Mouse (Mus musculus): ENCODE data around the gene Ptrh1.

DNA sequence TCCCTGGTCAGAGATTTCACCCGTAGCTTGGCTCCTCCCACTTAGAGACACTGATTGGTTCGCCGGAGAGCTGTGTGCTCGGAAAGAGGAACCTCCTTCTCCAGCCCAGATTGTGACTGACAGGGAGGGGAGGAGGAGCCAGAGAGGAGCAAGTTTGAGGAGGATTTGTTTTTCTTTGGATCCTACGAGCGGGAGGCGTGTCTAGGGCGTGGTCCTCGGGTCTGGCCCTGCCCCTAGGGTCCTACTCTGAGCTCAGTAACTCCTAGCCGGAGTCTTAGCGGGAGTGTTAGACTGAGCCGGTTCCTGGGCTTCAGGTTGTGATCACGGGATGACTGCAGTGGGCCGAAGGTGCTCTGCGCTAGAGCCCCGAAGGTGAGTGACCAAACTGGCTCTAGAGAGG is 48.2 kb upstream of the Ptrh1 start:
- TF ChIP-seq EP300 (IDR thresholded peaks at IDR 0.05; ENCODE audit: low read depth in 1 of 2, low read length in 2 of 2), result no peak
- TF ChIP-seq GATA1 (IDR thresholded peaks at IDR 0.05; ENCODE audit: low read depth, low read length), result no peak
- no peak for TF ChIP-seq RAD21 (IDR thresholded peaks at IDR 0.05; ENCODE audit: low read depth, low read length)
- no peak for TF ChIP-seq CTCF (IDR thresholded peaks at IDR 0.05 in 2 of 3, conservative IDR thresholded peaks at IDR 0.05 in 1 of 3; ENCODE audit: control insufficient read depth in 1 of 3, insufficient read depth in 1 of 3, low read depth in 2 of 3, low read length in 3 of 3, poor library complexity in 1 of 3, severe bottlenecking in 1 of 3)
- TF ChIP-seq TCF12 (IDR thresholded peaks at IDR 0.05; ENCODE audit: low read depth, low read length), result no peak

Measured in MEL (cell line).